Mouse (Mus musculus): ENCODE measurements around the gene Rnpepl1. TPM values are rescaled to one million over a fixed set of nuclear protein-coding genes. Genes with fewer than 3 reads are reported as not detected.

Gene Rnpepl1
- 83.4 TPM for polyA plus RNA-seq (2017; shearing (Covaris generic))

DNA sequence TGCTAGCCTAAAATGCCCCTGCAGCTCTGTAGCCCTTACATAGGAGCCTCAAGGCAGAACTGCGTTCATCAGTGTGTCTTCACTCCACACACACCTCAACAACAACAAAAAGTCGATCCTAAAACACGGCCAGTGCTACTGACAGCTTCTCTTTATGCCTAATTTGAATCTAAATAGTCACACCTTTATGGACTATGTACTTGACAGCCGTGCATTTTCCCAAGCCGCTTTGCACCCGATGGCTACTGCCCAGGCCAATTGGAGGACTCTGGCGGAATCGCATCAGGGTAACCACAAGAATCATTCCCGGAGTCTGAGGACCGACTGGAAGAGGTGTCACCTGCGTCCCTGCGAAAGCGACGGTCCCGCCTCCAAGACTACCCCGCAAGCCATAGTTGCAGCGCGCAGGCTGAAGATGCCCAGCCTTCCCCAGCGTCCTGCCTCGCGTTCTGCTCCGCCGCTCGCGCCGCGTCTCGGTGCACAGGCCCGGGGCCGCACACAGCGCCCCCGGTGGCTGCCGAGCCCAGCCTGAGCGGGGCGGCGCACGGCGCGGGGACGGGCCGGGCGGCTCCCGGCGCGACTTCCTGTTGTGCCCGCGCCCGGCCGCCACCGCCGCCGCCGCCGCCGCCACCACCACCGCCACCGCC, at the start of gene Rnpepl1:
Rnpepl1 (plus strand) TSS at position 545 of the 647 bp plus-strand sequence.

DNA sequence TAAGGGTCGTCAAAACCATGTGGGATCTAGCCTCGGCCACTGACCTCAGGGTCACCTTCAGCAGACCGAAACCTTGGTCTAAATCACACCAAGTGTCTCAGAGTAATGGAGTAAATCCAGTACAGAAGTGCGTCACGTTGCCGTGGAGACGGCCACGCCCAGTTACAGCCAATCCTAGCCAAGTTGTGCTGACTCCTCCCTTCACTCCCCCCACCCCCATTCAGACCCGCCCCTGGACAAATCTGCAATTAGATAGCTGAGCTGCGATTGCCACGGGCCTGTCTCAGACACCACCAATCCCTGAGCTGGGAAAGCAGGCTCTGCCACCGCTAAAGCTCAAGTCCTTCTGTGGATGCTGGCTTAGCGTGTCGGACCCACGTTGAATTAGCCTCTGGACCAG, 7.8 kb upstream of the Rnpepl1 start, which contains the start of gene Ankmy1:
Ankmy1 (minus strand) TSS at position 121 of the 400 bp plus-strand sequence.

DNA sequence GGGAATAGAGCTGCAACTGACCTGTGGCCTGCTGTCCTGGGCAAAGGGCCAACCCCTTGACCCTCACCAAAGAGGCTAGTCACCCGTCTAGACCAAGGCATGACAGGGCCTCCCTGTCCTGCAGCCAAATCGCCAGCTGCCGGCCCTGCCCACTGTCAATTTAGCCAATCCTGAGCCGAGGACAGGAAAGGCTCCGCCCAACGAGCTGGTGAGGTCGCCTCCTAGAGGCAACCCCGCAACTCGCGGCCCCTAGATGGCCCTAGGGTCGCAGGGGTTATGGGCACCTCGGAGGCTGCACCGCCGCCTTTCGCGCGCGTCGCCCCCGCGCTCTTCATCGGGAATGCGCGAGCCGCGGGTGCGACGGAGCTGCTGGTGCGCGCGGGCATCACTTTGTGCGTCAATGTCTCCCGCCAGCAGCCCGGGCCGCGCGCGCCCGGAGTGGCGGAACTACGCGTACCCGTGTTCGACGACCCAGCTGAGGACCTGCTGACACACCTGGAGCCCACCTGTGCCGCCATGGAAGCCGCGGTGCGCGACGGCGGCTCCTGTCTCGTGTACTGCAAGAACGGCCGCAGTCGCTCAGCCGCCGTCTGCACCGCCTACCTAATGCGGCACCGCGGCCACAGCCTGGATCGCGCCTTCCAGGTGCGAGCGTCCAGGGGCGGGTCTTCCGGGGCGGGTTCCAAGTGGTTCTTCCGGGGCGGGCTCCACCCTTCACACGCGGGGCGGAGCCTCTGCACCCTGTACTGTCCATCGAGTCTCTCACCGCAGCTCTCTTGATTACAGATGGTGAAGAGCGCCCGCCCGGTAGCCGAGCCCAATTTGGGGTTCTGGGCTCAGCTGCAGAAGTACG, 3.6 kb upstream of the Rnpepl1 start, which contains the start of gene Dusp28:
Dusp28 (plus strand) TSS at position 203 of the 853 bp plus-strand sequence.

DNA sequence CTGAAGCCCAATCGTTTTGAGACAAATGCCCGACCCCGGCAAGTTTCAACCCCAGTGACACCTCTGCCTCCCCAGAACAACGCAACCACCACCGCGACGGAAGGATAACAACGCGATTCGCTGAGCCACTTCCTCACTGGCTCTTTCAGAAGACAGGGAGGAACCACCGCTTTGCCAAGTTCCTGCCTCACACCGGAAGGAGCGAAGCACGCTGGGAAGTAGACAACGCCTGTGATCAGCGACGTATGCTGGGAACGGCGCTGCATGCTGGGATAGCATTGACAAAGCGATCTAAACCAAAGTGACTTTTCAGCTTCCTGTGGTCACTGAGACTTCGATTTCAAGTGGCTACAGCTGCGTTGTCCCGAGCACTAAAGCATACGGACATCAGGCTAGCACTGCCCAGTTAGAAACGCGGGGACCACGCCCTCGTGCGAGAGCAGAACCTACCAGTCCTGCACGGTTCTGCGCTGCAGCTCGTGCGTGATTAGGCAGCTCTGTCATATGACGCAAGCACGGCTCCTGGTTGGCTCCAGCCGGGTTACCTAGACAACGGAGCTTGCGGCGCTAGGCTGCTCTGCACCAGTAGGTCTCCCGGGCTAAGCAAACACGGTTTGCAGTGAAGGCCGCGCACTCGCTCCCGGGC, 23.7 kb downstream of the Rnpepl1 start, which contains the start of gene Capn10:
Capn10 (plus strand) TSS at position 195 of the 646 bp plus-strand sequence.

GRCm38 (mm10) chr1:92950607-92951006, 40.0 kb downstream of the Rnpepl1 start, which contains the start of gene Gpr35:
TSS of gene Gpr35 (plus strand) at chr1:92950865.

Other genes with a start within 250 kb of the Rnpepl1 start
- 15.8 TPM for gene Gpc1, start 79.1 kb upstream of the Rnpepl1 start, polyA plus RNA-seq (2017; shearing (Covaris generic))
- 0.19 TPM for gene Ankmy1, start 7.9 kb upstream of the Rnpepl1 start, polyA plus RNA-seq (2017; shearing (Covaris generic))
- 5.4 TPM for gene Dusp28, start 3.8 kb upstream of the Rnpepl1 start, polyA plus RNA-seq (2017; shearing (Covaris generic))
- gene Capn10, start 23.6 kb downstream of the Rnpepl1 start, polyA plus RNA-seq (2017; shearing (Covaris generic)), result 7.4 TPM
- 0.57 TPM for gene Gpr35, start 40.1 kb downstream of the Rnpepl1 start, polyA plus RNA-seq (2017; shearing (Covaris generic))
- not detected for gene Aqp12, start 95.6 kb downstream of the Rnpepl1 start, polyA plus RNA-seq (2017; shearing (Covaris generic))
- not detected for gene Kif1a, start 191.2 kb downstream of the Rnpepl1 start, polyA plus RNA-seq (2017; shearing (Covaris generic))
- gene Agxt, start 224.5 kb downstream of the Rnpepl1 start, polyA plus RNA-seq (2017; shearing (Covaris generic)), result not detected